Mouse (Mus musculus) G1E (cell line): ENCODE data around the gene Cyp26b1.

ENCODE experiments used
- CTCF ChIP-seq: IDR thresholded peaks from 2 replicates; pipeline ENCODE4 v1.5.1; 2012; ENCODE audit warnings: low read depth, low read length, inconsistent platforms, mixed read lengths
- GATA1 ChIP-seq: IDR thresholded peaks from 2 replicates; pipeline ENCODE4 v1.6.1; 2012; ENCODE audit warnings: borderline replicate concordance, low read length, inconsistent platforms, mixed read lengths
- GATA2 ChIP-seq: IDR thresholded peaks from 2 replicates; pipeline ENCODE4 v1.6.1; 2012; ENCODE audit warnings: low read depth, low read length, inconsistent platforms, borderline replicate concordance
- POLR2AphosphoS5 ChIP-seq: IDR thresholded peaks from 2 replicates; pipeline ENCODE4 v1.6.1; 2012; ENCODE audit warnings: low read depth, low read length, inconsistent platforms; ENCODE audit not compliant: insufficient replicate concordance
- TAL1 ChIP-seq: conservative IDR thresholded peaks from 2 replicates; pipeline ENCODE4 v1.6.1; 2012; ENCODE audit warnings: low read depth, low read length, inconsistent platforms, mixed read lengths

GRCm38 (mm10) chr6:84534944-84535343 is 58.8 kb downstream of the Cyp26b1 start:
- no peak for TF ChIP-seq CTCF
- TF ChIP-seq GATA1: no peak
- no peak for TF ChIP-seq POLR2AphosphoS5
- no peak for TF ChIP-seq TAL1
- no peak for TF ChIP-seq GATA2
